Mouse (Mus musculus): ENCODE data around the gene Hoxb3. TPM values are rescaled to one million over a fixed set of nuclear protein-coding genes. Genes with fewer than 3 reads are reported as not detected.
A peak's percentile ranks its signal among the peaks of the same experiment; 100 is the strongest.

Gene Hoxb3
- polyA plus RNA-seq, 1 experiment from 2014 or later = 1.1 TPM

DNA sequence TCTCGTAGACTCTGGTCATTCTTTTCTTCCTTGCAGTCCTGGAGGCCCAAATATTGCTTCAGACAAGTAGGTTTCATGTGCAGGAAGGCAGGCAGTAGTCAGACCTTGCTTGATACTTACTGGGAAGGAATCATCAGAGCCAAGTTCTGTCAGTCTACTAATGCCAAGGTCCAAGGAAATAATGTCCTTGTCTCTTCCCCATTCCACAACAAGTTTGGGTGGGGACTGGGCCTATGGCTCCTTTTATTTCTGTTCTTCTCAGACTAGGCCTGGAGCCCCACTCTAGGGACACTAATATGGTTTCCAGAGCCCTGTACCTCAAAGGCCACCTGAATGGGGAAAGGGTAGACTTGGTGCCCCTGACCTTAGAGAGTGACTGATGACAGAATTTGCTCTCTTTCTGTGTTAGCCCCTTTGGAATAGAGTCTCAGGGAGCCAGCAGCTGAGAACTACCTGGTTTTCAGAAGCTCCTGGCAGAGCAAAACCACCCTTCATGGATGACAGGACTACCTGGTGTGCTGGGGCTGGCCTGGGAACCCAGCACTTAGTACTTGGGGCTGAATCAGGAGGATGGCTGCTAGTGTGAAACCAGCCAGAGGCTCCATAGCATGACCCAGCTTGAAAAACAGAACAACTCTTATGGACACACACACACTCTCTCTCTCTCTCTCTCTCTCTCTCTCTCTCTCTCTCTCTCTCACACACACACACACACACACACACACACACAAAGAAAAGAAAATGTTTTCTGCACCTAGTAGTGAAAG is 34.5 kb upstream of the Hoxb3 start:
- ATAC-seq = no peak
- H3K27me3 ChIP-seq (replicated peaks; ENCODE audit: control insufficient read depth, insufficient read depth, low read length) = peaks cover 71% of the 10 kb centered on the region

DNA sequence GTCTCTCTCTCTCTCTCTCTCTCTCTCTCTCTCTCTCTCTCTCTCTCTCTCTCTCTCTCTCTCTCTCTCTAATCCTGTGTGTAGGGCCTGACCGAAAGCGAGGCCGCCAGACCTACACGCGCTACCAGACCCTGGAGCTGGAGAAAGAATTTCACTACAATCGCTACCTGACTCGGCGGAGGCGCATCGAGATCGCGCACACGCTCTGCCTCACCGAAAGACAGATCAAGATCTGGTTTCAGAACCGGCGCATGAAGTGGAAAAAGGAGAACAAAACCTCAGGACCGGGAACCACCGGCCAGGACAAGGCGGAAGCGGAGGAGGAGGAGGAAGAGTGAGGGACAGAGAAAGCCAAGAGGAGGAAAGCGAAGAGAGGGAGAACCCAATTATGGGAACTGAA is 33.8 kb upstream of the Hoxb3 start:
- no peaks in the 10 kb centered on the region for H3K36me3 ChIP-seq (ENCODE audit: control insufficient read depth, insufficient read depth)
- no peak overlapping the region for H3K4me2 ChIP-seq (replicated peaks; ENCODE audit: low read depth)
- no peaks in the 10 kb centered on the region for H3K4me1 ChIP-seq (replicated peaks; ENCODE audit: control insufficient read depth, insufficient read depth, low read length)
- H3K9me3 ChIP-seq (ENCODE audit: control insufficient read depth) = no peaks in the 10 kb centered on the region
- no peak for ATAC-seq
- no peak overlapping the region for H3K4me3 ChIP-seq (ENCODE audit: low read depth, low read length)
- TF ChIP-seq CTCF (IDR thresholded peaks at IDR 0.05; ENCODE audit: low read depth) = no peak
- H3K27me3 ChIP-seq (replicated peaks; ENCODE audit: control insufficient read depth, insufficient read depth, low read length) = peaks cover 67% of the 10 kb centered on the region
- no peak overlapping the region for H3K9ac ChIP-seq (ENCODE audit: low read depth, low read length)
- H3K27ac ChIP-seq (ENCODE audit: low read depth, low read length) = no peak overlapping the region
- 43% methylated on average over 21 of the region's 21 CpGs for whole genome bisulfite sequencing

More for the DNA sequence above, 34.5 kb upstream of the Hoxb3 start:
- WGBS = 57% methylated on average over 1 of the region's 1 CpGs
- TF ChIP-seq CTCF (IDR thresholded peaks at IDR 0.05; ENCODE audit: low read depth) = no peak
- Histone ChIP-seq H3K36me3 (ENCODE audit: control insufficient read depth, insufficient read depth) (no peaks in the 10 kb centered on the region), H3K9ac (ENCODE audit: low read depth, low read length) (no peak overlapping the region), H3K4me2 (replicated peaks; ENCODE audit: low read depth) (no peak overlapping the region), H3K27ac (ENCODE audit: low read depth, low read length) (no peak overlapping the region), H3K4me1 (replicated peaks; ENCODE audit: control insufficient read depth, insufficient read depth, low read length) (no peaks in the 10 kb centered on the region), H3K4me3 (ENCODE audit: low read depth, low read length) (peak overlapping the region; percentile 5; the same call in 1 of the 2 replicates), H3K9me3 (ENCODE audit: control insufficient read depth) (no peaks in the 10 kb centered on the region)

DNA sequence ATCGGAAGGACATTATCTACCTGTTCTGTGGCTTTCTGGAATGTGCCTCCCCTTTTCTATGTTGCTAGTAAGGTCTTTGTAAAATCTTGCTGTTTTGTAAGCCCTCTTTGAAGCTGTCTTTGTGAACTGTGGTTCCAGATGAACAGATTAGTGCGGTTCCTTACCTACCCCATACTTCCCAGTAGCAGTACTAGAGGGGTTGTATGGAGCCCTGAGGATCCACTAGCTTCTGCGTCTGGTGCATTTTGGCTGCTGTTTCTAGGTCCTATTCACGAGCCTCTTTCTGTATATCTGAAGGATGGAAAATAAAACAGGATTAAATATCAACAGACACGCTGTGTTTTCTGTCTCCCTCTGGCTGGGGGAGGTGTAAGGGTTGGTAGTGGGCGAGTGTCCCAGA is 33.3 kb upstream of the Hoxb3 start:
- no peak overlapping the region for H3K27ac ChIP-seq (ENCODE audit: low read depth, low read length)
- no peak overlapping the region for H3K4me2 ChIP-seq (replicated peaks; ENCODE audit: low read depth)
- H3K4me3 ChIP-seq (ENCODE audit: low read depth, low read length) = no peak overlapping the region

DNA sequence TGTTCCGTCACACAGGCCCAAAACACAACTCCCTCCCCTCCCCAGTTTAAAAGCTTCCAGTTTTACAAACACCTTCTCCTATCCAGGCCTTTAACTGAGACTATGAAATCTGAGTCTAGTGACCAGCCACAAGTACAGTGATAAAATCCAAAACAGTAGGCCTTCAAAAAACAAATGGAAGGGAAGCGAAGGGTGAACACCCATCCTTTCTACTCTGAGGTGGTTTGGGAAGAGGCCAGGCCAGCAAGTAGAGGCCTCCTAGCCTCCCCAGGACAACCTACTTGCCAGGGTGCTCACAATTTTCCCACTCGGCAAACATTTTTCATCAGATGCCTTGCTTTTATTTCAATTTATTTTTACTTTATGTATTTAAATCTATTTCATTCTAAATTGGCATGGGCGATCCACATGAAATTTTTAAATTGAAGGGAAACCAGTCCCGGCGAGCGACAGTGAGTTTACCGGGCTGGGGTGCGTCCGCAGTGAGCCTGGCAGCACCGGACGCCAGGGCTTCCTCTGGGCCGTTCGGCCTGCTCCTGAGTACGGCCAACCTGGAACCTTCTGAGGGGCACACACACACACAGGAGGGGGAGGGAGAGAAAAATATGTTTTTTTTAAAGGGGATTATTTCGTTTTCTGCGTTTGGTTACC is 32.3 kb upstream of the Hoxb3 start:
- no peak overlapping the region for H3K4me3 ChIP-seq (ENCODE audit: low read depth, low read length)
- H3K36me3 ChIP-seq (ENCODE audit: control insufficient read depth, insufficient read depth) = no peaks in the 10 kb centered on the region
- peaks cover 77% of the 10 kb centered on the region for H3K27me3 ChIP-seq (replicated peaks; ENCODE audit: control insufficient read depth, insufficient read depth, low read length)
- no peaks in the 10 kb centered on the region for H3K4me1 ChIP-seq (replicated peaks; ENCODE audit: control insufficient read depth, insufficient read depth, low read length)
- ATAC-seq = no peak
- no peak overlapping the region for H3K27ac ChIP-seq (ENCODE audit: low read depth, low read length)
- H3K9me3 ChIP-seq (ENCODE audit: control insufficient read depth) = no peaks in the 10 kb centered on the region
- no peak overlapping the region for H3K4me2 ChIP-seq (replicated peaks; ENCODE audit: low read depth)
- no peak overlapping the region for H3K9ac ChIP-seq (ENCODE audit: low read depth, low read length)
- 32% methylated on average over 17 of the region's 17 CpGs for WGBS
- no peak for TF ChIP-seq CTCF (IDR thresholded peaks at IDR 0.05; ENCODE audit: low read depth)

More for the DNA sequence above, 33.3 kb upstream of the Hoxb3 start:
- H3K4me1 ChIP-seq (replicated peaks; ENCODE audit: control insufficient read depth, insufficient read depth, low read length) = no peaks in the 10 kb centered on the region
- H3K27me3 ChIP-seq (replicated peaks; ENCODE audit: control insufficient read depth, insufficient read depth, low read length) = peaks cover 69% of the 10 kb centered on the region
- no peak for TF ChIP-seq CTCF (IDR thresholded peaks at IDR 0.05; ENCODE audit: low read depth)
- no peaks in the 10 kb centered on the region for H3K9me3 ChIP-seq (ENCODE audit: control insufficient read depth)
- no peak overlapping the region for H3K9ac ChIP-seq (ENCODE audit: low read depth, low read length)
- H3K36me3 ChIP-seq (ENCODE audit: control insufficient read depth, insufficient read depth) = no peaks in the 10 kb centered on the region
- 38% methylated on average over 6 of the region's 6 CpGs for WGBS
- no peak for ATAC-seq

DNA sequence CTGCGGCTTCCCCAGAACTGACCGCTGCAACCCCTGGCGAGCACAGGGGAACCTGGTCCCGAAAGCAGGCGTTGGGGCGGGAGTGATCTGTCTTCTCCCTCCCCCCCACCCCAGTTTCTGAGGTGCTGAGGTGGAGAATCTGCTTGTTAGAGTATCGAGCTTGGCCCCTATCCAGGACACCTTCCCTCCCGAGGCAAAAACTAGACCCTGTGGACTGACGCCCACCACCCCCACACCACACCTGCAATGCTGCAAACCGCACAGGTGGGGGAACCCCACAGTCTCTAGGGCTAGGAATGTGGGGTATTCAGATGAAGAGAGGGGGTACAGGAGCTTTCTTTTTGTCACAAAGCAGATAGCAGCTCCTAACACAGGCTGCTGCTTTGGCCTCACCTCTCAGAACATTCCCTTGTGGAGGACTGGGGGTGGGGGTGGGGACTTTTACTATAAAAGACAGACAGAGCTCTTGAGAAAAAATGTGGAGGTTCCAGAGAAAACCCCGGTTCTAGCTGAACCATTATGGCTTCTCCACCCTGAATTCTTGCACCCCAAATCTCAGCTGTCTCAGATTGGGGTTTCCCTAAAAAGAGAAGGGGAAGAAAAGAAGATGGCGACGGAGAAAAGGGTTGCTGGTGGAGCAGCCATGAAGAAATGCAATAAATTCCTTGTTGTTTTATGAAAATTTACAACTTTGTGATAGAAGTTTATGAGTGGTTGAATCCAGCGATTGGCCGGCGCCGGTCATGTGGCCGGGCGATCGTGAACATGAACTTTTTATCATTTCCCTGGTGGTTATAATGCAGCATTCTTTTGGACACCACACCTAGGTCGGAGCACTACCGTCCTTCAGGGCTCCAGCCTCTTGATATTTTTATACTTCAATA is 31.2 kb upstream of the Hoxb3 start, which contains the start of gene Hoxb6:
Gene Hoxb6, plus strand, starts transcription at position 796 of the 884 bp plus-strand sequence.
- Histone ChIP-seq H3K4me2 (replicated peaks; ENCODE audit: low read depth) (peak within 1 kb of the TSS; percentile 63), H3K9ac (ENCODE audit: low read depth, low read length) (peak within 1 kb of the TSS; percentile 51), H3K27ac (ENCODE audit: low read depth, low read length) (peak within 1 kb of the TSS; percentile 78), H3K27me3 (replicated peaks; ENCODE audit: control insufficient read depth, insufficient read depth, low read length) (peaks cover 75% of the 10 kb centered on the region), H3K36me3 (ENCODE audit: control insufficient read depth, insufficient read depth) (no peaks in the 10 kb centered on the region), H3K4me3 (ENCODE audit: low read depth, low read length) (peak within 1 kb of the TSS; percentile 46), H3K4me1 (replicated peaks; ENCODE audit: control insufficient read depth, insufficient read depth, low read length) (no peaks in the 10 kb centered on the region), H3K9me3 (ENCODE audit: control insufficient read depth) (no peaks in the 10 kb centered on the region)
- WGBS = 9% methylated on average over 22 of the region's 22 CpGs
- no peak for ATAC-seq
- TF ChIP-seq CTCF (IDR thresholded peaks at IDR 0.05; ENCODE audit: low read depth) = no peak

Measured in intestine, postnatal 0 days (tissue).